ENCODE assay signal across 8 mouse cellular contexts in the genomic region with DNA sequence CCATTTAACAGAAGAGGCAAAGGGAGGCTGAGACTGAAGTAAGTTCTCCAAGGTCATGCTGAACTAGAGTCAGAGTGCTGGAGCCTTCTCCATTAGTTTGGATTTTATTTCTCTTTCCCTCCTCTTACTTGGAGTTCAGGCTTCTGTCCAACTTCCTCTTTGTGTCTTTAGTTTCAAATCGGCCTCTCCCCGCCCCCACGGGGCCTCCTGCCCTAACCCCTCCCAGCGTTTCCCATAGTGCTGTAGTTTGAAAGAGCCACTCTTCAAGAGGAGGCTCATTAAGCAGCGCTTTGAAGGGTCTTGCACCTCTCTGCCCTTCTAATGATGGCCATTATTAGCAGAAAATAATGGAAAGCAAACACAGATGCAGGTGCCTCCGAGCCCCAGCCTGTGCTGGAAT. TPM values are rescaled to one million over a fixed set of nuclear protein-coding genes. Genes with fewer than 3 reads are reported as not detected.
A peak's percentile ranks its signal among the peaks of the same experiment; 100 is the strongest.
DNase-seq lines count a peak whose midpoint lies in the region; ATAC-seq and TF ChIP-seq lines count a peak whose summit lies in the region.

No protein-coding gene starts in this region.

- no peak for TF ChIP-seq EP300 in heart, adult 2 months (IDR thresholded peaks at IDR 0.05; ENCODE audit: insufficient read depth, low read depth, low read length)

- peak overlapping the region; percentile 40 for H3K27ac ChIP-seq in heart, adult 2 months
- H3K27ac ChIP-seq in midbrain, embryonic 11.5 days (ENCODE audit: low read depth, low read length): no peak overlapping the region

- no peak for ATAC-seq in midbrain, embryonic 11.5 days (ENCODE audit: low FRiP score)

- DNase-seq in left cerebral cortex, postnatal 14 days (ENCODE audit: low spot score in 2 of 2): peak; percentile 49 to 61
- no peak for DNase-seq in left cerebral cortex, adult 11 months (ENCODE audit: low spot score)
- DNase-seq in adrenal gland, postnatal 25 days: peak; percentile 36
- peak; percentile 69 to 79 for DNase-seq in heart, adult 2 months
- peak; percentile 84 for DNase-seq in kidney, postnatal 10 days
- DNase-seq in lung, postnatal 4 days: peak; percentile 72 to 79
- DNase-seq in cerebellum, adult 8-10 months: no peak
- no peak for DNase-seq in midbrain, embryonic 11.5 days (ENCODE audit: low spot score, missing footprints)

- H3K9ac ChIP-seq in heart, adult 2 months (ENCODE audit: low read depth, low read length): no peak overlapping the region
- H3K9ac ChIP-seq in midbrain, embryonic 11.5 days (ENCODE audit: low read length): no peak overlapping the region

- no peak for TF ChIP-seq CTCF in heart, adult 2 months (IDR thresholded peaks at IDR 0.05)

- intact Hi-C loops in left cerebral cortex, postnatal 14 days (cut with DNase I): no loop called here
- intact Hi-C loops in heart, adult 2 months (cut with DNase I): no loop called here

- no peaks in the 10 kb centered on the region for H3K27me3 ChIP-seq in heart, adult 2 months (ENCODE audit: control insufficient read depth, insufficient read depth, low read length)
- no peaks in the 10 kb centered on the region for H3K27me3 ChIP-seq in midbrain, embryonic 11.5 days (ENCODE audit: control insufficient read depth, insufficient read depth, low read length)

- H3K4me3 ChIP-seq in heart, adult 2 months: no peak overlapping the region
- no peak overlapping the region for H3K4me3 ChIP-seq in midbrain, embryonic 11.5 days (ENCODE audit: low read depth, low read length)

- H3K4me2 ChIP-seq in midbrain, embryonic 11.5 days: no peak overlapping the region

- H3K79me2 ChIP-seq in heart, adult 2 months (replicated peaks; ENCODE audit: control insufficient read depth, insufficient read depth, low read length): no peaks in the 10 kb centered on the region

- no peaks in the 10 kb centered on the region for H3K9me3 ChIP-seq in midbrain, embryonic 11.5 days (ENCODE audit: control insufficient read depth, low read length)

- no peak for TF ChIP-seq POLR2A in heart, adult 2 months (IDR thresholded peaks at IDR 0.05; ENCODE audit: insufficient read depth, low read depth, low read length)

- H3K36me3 ChIP-seq in heart, adult 2 months (ENCODE audit: control insufficient read depth, insufficient read depth, low read length): peaks cover 6% of the 10 kb centered on the region; the same call in 1 of the 2 replicates
- no peaks in the 10 kb centered on the region for H3K36me3 ChIP-seq in midbrain, embryonic 11.5 days (ENCODE audit: control insufficient read depth, insufficient read depth, low read length)

- H3K4me1 ChIP-seq in heart, adult 2 months (ENCODE audit: control insufficient read depth, insufficient read depth, low read length): peaks cover 7% of the 10 kb centered on the region
- H3K4me1 ChIP-seq in midbrain, embryonic 11.5 days (ENCODE audit: control insufficient read depth, insufficient read depth, low read length): no peaks in the 10 kb centered on the region

- WGBS in heart, adult 2 months: 31% methylated on average over 6 of the region's 6 CpGs
- 68% methylated on average over 6 of the region's 6 CpGs for WGBS in midbrain, embryonic 11.5 days

RNA-seq across cellular contexts. Expression of gene Tacr2, which starts 59.2 kb away (rescaled TPM):
- total RNA-seq in left cerebral cortex, postnatal 14 days (2021): under 1 TPM; 0.15 to 0.19 TPM
- 36.1 and 52.0 TPM in 2 replicates for total RNA-seq in adrenal gland, postnatal 25 days (2021)
- total RNA-seq in heart, adult 2 months (2021): not detected
- not detected in 2 replicates for polyA plus RNA-seq in heart, adult 2 months (2012; rRNA removed)
- polyA plus RNA-seq in midbrain, embryonic 11.5 days (2014; fragmentation: Nextera tagmentation; extraction: Ambion mirVana): not detected in 2 replicates

Comparison
In these comparisons a context has a peak if more than half of its experiments do, and no peak if none do; other contexts are left out.
1. DNase-seq: peak in left cerebral cortex, postnatal 14 days (2 of 2), adrenal gland, postnatal 25 days (single experiment), heart, adult 2 months (2 of 2), kidney, postnatal 10 days (single experiment) and lung, postnatal 4 days (2 of 2); none in left cerebral cortex, adult 11 months (single experiment), cerebellum, adult 8-10 months (single experiment) and midbrain, embryonic 11.5 days (single experiment).
2. RNA of gene Tacr2, which starts 59.2 kb away (total RNA-seq): 36.1 to 52.0 TPM in adrenal gland, postnatal 25 days; 0.15 to 0.19 TPM in left cerebral cortex, postnatal 14 days and not detected in heart, adult 2 months; every median in the first group is over 10 times any median in the second.